Mouse (Mus musculus) small intestine, adult 2 months (tissue): ENCODE results near the gene Dock9. TPM values are rescaled to one million over a fixed set of nuclear protein-coding genes. Genes with fewer than 3 reads are reported as not detected.
"Not testable (repeated sequence)": the region's sequence is repeated elsewhere in the genome, so short reads cannot be mapped to it uniquely, and the experiment has no call there.

Source experiments
- H3K27ac ChIP-seq: fragments of 200-500 bp; 2 replicates; pipeline ENCODE4 v1.5.1; 2012; ENCODE audit warnings: low read depth, low read length, control low read depth, inconsistent platforms; ENCODE audit not compliant: insufficient read depth
- H3K27me3 ChIP-seq: fragments of 200-500 bp; 2 replicates; pipeline ENCODE4 v1.6.1; 2012; ENCODE audit warnings: mild to moderate bottlenecking, moderate library complexity, low read length, inconsistent platforms; ENCODE audit not compliant: control insufficient read depth, insufficient read depth
- H3K36me3 ChIP-seq: fragments of 200-500 bp; 2 replicates; pipeline ENCODE4 v1.6.1; 2012; ENCODE audit warnings: mild to moderate bottlenecking, low read length, control low read depth, inconsistent platforms; ENCODE audit not compliant: control insufficient read depth, insufficient read depth
- H3K4me1 ChIP-seq: fragments of 200-500 bp; 2 replicates; pipeline ENCODE4 v1.6.1; 2012; ENCODE audit warnings: low read length, inconsistent platforms, mixed read lengths; ENCODE audit not compliant: control insufficient read depth, insufficient read depth, insufficient read length
- H3K4me3 ChIP-seq: fragments of 200-500 bp; 2 replicates; pipeline ENCODE4 v1.5.1; 2012; ENCODE audit warnings: low read depth, mild to moderate bottlenecking, control low read depth, inconsistent platforms, low read length, moderate library complexity
- CTCF ChIP-seq: fragments of 200-500 bp; IDR thresholded peaks from 2 replicates; pipeline ENCODE4 v1.5.1; 2012; ENCODE audit warnings: low read depth, mild to moderate bottlenecking, control low read depth, inconsistent platforms, low read length, moderate library complexity, mixed read lengths; ENCODE audit not compliant: insufficient replicate concordance, insufficient read length; ENCODE audit errors: extremely low read depth
- POLR2A ChIP-seq: fragments of 200-500 bp; IDR thresholded peaks from 2 replicates; pipeline ENCODE4 v1.6.1; 2012; ENCODE audit warnings: low read depth, mild to moderate bottlenecking, control low read depth, inconsistent platforms, low read length, moderate library complexity
- WGBS: fragments of 180-500 bp; shearing (Covaris S2); methylation state at CpG from one replicate; pipeline ENCODE4 v1.1.7; 2018; 5-methylcytosine and 5-hydroxymethylcytosine counted together
- polyA plus RNA-seq: library from polyadenylated mRNA; depleted of rRNA; stranded (reverse); fragments of >200 nt; gene quantifications from 2 replicates; pipeline ENCODE4 v1.2.3, GENCODE M21; 2012

Dock9 gene
- polyA plus RNA-seq, 1 experiment: 5.7 TPM

DNA sequence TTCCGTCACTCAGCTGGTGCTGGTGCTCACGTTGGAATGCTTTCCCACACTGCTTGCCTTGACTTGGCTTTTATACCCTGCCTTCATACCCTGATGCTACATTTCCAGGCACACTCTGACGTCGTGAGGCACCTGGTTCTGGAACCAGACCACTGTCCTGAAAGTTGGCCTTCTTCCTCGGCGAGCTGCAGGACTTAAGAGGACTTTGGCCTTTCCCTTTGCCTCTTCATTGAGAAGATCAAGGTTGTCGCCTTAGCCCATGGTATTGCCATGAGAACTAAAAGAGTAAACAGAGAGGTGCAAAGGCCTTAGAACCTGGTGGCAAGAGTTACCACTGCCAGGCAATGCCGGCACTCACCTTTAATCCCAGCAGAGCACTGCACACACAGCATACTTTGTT is 73.1 kb downstream of the Dock9 start:
- 61% methylated on average over 8 of the region's 8 CpGs for WGBS
- H3K27ac ChIP-seq: no peak overlapping the region
- no peak overlapping the region for H3K4me3 ChIP-seq
- no peaks in the 10 kb centered on the region for H3K36me3 ChIP-seq
- H3K4me1 ChIP-seq: no peaks in the 10 kb centered on the region; the same call in 1 of the 2 replicates
- TF ChIP-seq POLR2A: no peak
- no peak for TF ChIP-seq CTCF
- no peaks in the 10 kb centered on the region for H3K27me3 ChIP-seq

- Histone ChIP-seq H3K4me1 (no peaks in the 10 kb centered on the region; the same call in 1 of the 2 replicates), H3K4me3 (no peak overlapping the region), H3K36me3 (no peaks in the 10 kb centered on the region), H3K27me3 (no peaks in the 10 kb centered on the region), H3K27ac (no peak overlapping the region)
- WGBS: 62% methylated on average over 8 of the region's 8 CpGs
- no peak for TF ChIP-seq POLR2A
These were observed 74.9 kb downstream of the Dock9 start for GRCm38 (mm10) chr14:121722774-121723173.

DNA sequence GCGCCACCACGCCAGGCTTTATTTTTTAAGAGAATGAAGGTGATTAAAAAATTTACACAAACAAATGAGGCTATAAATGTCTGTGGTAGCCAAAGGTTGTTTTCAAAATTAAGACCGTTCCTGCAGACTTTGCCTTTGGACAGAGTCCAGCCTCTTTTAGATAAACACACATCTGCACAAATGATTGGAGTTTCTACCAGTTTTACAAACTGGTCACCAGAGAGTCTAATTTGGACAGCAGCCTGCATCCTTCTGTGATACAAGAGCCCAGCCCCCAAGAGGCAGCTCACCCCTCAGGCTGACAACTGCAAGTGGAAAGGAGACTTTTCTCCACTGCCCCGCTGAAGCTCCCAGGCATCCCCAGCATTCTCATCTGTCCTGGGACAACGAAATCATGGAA is 76.2 kb downstream of the Dock9 start:
- Histone ChIP-seq H3K27me3 (no peaks in the 10 kb centered on the region), H3K27ac (no peak overlapping the region), H3K36me3 (no peaks in the 10 kb centered on the region), H3K4me3 (no peak overlapping the region), H3K4me1 (peaks cover 2% of the 10 kb centered on the region)
- TF ChIP-seq CTCF: no peak
- WGBS: 45% methylated on average over 5 of the region's 5 CpGs

DNA sequence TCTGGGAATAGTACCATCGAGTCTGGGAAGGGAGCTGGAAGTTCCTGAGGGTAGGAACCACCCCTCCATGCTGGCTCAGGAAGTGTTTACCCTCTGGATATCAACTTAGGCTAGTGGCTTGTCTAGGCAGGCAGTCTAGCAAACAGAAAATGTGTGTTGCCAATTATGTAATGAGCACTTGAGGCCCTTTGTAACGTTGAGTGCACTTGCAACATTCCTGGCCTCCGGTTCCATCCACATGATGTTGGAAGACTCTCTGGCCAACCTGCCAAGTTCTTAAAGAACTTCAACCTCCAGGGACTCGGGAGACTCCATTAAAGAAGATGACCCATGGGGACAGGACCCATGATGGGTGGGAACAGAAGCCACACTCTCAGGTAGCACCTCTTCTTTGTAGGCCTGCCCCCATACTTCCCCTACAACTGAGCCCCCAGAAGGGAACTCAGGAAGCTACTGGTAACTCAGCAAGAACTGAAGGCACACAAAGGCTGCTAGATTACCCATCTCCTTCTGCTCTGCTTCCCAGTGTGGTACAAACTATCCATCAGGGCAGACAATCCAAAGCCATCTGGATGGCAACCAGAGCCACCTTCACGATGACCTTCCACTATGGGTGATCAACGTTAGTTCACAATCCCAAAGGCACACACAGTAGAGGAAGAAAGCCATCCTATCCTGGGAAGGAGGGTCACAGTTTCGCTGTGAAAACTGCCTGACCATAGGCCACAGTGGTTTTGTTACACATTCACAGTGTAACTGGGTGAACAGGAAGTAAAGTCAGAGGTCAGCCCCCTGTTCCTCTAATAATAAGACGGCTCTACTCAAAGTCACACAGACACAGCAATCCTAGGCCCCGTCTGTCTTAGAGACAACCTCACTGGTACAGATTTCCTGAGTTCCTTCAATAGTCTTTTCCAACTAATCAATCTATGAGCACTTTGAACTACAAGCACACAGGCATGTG is 77.7 kb downstream of the Dock9 start:
- Histone ChIP-seq H3K4me3 (no peak overlapping the region), H3K36me3 (no peaks in the 10 kb centered on the region), H3K27me3 (no peaks in the 10 kb centered on the region), H3K27ac (no peak overlapping the region), H3K4me1 (peaks cover 2% of the 10 kb centered on the region)
- 76% methylated on average over 9 of the region's 9 CpGs for whole genome bisulfite sequencing
- no peak for TF ChIP-seq CTCF
- TF ChIP-seq POLR2A: no peak

GRCm38 (mm10) chr14:121714799-121715198 is 82.8 kb downstream of the Dock9 start:
- H3K27me3 ChIP-seq, H3K36me3 ChIP-seq, H3K4me1 ChIP-seq, H3K27ac ChIP-seq, H3K4me3 ChIP-seq: not testable (repeated sequence)
- WGBS: 90% methylated on average over 3 of the region's 3 CpGs

DNA sequence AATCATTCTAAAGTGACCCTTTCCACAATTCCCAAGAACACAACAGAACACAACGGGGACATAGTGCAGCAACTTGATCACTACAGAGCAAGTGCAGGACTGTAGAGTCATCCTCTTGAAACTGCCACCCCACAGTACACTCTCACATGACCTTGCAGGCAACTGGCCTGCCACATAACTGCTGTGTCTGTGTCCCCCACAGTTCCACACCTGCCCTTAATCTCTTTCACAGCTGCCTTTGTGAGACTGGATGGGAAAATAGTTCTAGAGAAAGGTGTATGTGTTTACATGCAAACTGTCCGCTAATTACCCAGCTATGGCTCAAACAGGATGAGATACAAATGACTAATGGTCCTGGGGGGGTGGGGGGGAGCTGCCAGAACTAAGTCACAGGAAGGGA is 83.4 kb downstream of the Dock9 start:
- TF ChIP-seq POLR2A: no peak
- no peak for TF ChIP-seq CTCF
- H3K27ac ChIP-seq: no peak overlapping the region
- WGBS: 68% methylated on average over 2 of the region's 2 CpGs

DNA sequence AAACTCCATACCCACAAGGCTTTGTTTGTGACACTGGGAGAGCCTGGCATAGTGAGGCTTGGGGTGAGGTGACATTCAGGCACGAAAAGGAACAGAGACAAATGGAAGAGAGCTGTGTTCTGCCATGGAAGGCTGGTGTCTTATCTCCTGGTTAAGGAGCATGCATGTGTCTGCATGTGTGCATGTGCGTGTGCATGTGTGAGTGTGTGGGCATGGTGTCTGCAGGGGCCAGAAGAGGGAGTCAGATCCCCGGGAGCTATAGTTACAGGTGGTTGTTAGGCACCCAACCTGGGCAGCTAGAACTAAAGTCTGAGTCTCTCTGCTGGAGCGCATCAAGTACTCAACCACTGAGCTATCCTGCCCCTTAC is 83.8 kb downstream of the Dock9 start:
- TF ChIP-seq POLR2A (no peak), CTCF (no peak)
- Histone ChIP-seq H3K36me3 (no peaks in the 10 kb centered on the region), H3K27me3 (no peaks in the 10 kb centered on the region), H3K4me1 (peaks cover 6% of the 10 kb centered on the region), H3K4me3 (no peak overlapping the region), H3K27ac (no peak overlapping the region)
- 88% methylated on average over 4 of the region's 4 CpGs for WGBS

More for the DNA sequence above, 83.4 kb downstream of the Dock9 start:
- Histone ChIP-seq H3K4me1 (peaks cover 6% of the 10 kb centered on the region), H3K36me3 (no peaks in the 10 kb centered on the region), H3K4me3 (no peak overlapping the region), H3K27me3 (no peaks in the 10 kb centered on the region)
